Mouse (Mus musculus): ENCODE results near the gene Arl8b. TPM values are rescaled to one million over a fixed set of nuclear protein-coding genes. Genes with fewer than 3 reads are reported as not detected.
A peak's percentile ranks its signal among the peaks of the same experiment; 100 is the strongest.

The Arl8b gene
- total RNA-seq, 2 experiments from 2014 or later = 67.0 to 201 TPM

- ATAC-seq (ENCODE audit: poor library complexity, severe bottlenecking) = peak; percentile 8
These were observed 434 bp downstream of the Arl8b start for GRCm38 (mm10) chr6:108783184-108783881.

DNA sequence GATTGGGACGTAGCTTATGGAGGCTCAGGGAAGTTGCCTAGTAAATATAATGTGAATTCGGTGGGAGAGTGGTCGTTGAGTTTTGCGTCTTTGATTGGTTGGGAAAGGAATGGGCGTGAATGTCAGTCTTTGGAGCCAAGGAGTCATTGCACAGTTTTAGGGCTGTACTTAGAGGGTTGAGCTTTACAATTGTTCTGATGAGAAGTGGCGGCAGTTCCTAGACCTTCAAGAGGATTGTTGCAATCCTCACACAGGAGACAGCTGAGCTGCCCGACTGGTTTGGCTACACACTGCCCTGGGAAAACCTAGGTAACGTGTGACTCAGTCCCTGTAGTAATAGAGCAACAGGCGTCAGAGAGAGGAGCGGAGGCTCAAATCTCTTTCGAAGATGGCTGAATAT, 1.2 kb downstream of the Arl8b start:
- no peak for ATAC-seq (ENCODE audit: poor library complexity, severe bottlenecking)

DNA sequence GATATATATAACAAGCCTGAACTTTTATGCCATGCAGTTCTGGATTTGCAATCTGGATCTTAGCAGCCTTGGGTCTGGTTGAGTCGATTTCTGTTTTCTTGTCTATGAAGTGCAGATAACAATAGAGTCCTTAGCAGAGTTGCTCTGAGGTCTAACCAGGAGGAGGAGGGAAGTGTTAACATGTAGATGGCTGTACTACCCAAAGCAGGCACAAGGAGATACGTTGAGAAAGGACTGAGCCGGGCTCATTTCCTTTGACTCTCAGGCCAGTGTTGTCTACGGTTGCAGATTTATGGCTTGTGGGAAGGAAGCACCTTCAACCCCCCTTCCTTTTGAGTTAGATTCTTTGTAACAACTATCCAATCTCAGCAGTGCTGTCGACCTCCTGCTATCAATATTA, 1.9 kb downstream of the Arl8b start:
- ATAC-seq (ENCODE audit: poor library complexity, severe bottlenecking) = peak; percentile 34

- no peak for ATAC-seq (ENCODE audit: poor library complexity, severe bottlenecking)
These were observed 2.7 kb downstream of the Arl8b start for GRCm38 (mm10) chr6:108785551-108785950.

DNA sequence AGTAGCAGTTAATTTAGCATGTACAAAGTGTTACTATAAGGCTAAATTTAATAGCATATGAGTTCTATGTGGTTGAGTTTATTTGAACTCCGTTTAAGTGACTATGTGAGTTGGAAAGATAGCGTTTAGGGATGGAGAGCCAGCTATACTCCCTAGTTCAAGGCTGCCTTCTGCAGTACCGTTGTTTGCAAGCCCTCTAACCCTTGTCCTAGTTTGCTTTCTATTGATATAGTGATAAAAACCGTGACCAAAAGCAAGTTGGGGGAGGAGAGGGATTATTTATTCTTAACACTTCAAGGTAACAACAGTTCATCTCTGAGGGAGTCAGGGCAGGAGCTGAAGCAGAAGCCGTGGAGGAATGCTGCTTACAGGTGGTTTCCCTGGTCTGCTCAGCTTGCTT, 8.6 kb downstream of the Arl8b start:
- ATAC-seq (ENCODE audit: poor library complexity, severe bottlenecking) = no peak

DNA sequence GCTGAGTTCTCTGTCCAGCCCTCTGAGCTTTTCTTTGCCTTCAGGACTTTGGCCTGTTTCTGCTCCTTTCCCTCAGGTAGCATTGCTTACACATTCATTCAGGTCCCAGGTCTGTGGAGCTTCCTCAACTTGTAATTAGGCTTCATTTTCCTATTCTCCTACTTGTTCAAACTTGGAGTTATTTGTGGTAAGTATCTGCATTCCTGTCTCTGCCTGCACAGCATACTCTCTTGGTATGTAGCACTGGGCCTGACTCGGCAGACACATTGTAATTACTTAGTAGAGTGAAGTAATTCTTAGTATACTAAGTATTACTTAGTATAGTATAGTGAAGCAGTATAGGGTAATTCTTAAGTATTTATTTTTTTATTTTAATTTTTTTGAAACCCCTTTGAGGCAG, 13.0 kb downstream of the Arl8b start:
- no peak for ATAC-seq (ENCODE audit: poor library complexity, severe bottlenecking)

GRCm38 (mm10) chr6:108796706-108797105, 13.8 kb downstream of the Arl8b start:
- no peak for ATAC-seq (ENCODE audit: poor library complexity, severe bottlenecking)

GRCm38 (mm10) chr6:108805194-108805593, 22.3 kb downstream of the Arl8b start:
- no peak for ATAC-seq (ENCODE audit: poor library complexity, severe bottlenecking)

DNA sequence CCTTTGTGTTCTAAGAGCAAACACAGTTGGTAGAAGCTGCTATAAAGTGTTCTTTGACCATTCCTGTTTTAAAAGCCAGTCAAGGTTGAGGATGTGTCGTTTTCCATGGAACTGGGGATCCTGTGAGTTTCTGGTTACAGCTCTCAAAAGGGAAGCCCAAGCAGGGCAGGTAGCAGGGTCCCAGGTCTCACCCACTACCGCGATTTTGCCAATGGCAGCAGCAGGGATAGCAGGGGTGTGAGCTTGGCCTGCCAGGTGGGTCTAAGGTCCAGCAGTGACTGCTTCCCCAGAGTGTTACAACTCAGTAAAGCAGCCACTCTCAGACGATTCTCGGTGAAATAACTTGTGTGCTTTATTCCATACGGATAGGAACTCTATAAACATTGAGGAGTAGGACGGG, 23.0 kb downstream of the Arl8b start:
- ATAC-seq (ENCODE audit: poor library complexity, severe bottlenecking) = no peak

DNA sequence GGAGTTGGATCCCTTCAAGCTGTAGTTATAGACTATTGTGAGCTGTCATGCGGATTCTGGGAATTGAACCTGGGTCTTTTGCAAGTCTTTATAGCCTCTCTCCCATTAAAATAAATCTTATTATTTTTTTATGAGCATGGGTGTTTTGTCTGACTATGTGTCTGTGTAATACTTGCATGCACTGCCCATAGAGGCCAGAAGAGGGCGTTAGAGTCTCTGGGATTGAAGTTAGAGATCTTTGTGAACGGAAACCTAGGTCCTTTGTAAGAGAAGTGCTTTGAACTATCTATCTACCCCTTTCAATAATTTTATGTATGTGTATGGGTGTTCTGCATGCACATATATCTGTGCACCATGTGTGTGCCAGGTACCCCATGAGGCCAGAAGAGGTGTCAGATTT, 24.5 kb downstream of the Arl8b start:
- ATAC-seq (ENCODE audit: poor library complexity, severe bottlenecking) = no peak; the same call in 1 of the 2 replicates

GRCm38 (mm10) chr6:108808786-108809185, 25.9 kb downstream of the Arl8b start:
- ATAC-seq (ENCODE audit: poor library complexity, severe bottlenecking) = peak; percentile 67

DNA sequence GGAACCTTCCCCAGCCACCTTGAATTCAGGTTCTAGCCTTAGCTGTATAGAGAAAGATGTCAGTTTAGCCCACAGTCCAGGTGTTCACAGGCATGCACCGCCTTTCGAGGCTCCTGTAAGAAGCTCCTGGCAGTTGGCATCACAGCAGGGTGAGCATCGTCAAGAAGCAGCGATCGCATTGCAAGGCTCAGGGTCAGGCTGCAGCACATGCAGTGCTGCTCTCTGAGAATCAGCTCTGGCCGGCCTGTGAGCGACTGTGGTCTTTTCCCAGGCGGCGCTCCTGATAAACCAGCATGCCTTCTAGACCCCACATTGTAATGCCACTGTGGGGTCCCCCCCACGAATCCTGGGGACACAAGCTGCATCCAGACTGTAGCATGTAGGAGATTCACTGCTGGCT, 27.3 kb downstream of the Arl8b start:
- no peak for ATAC-seq (ENCODE audit: poor library complexity, severe bottlenecking)

- no peak for ATAC-seq (ENCODE audit: poor library complexity, severe bottlenecking)
These were observed 29.2 kb downstream of the Arl8b start for GRCm38 (mm10) chr6:108812134-108812533.

- no peak for ATAC-seq (ENCODE audit: poor library complexity, severe bottlenecking)
These were observed 34.6 kb downstream of the Arl8b start for GRCm38 (mm10) chr6:108817510-108817909.

- peak; percentile 8; the same call in 1 of the 2 replicates for ATAC-seq (ENCODE audit: poor library complexity, severe bottlenecking)
These were observed 42.1 kb downstream of the Arl8b start for GRCm38 (mm10) chr6:108824816-108825545.

GRCm38 (mm10) chr6:108826070-108826469, 43.2 kb downstream of the Arl8b start:
- ATAC-seq (ENCODE audit: poor library complexity, severe bottlenecking) = no peak

DNA sequence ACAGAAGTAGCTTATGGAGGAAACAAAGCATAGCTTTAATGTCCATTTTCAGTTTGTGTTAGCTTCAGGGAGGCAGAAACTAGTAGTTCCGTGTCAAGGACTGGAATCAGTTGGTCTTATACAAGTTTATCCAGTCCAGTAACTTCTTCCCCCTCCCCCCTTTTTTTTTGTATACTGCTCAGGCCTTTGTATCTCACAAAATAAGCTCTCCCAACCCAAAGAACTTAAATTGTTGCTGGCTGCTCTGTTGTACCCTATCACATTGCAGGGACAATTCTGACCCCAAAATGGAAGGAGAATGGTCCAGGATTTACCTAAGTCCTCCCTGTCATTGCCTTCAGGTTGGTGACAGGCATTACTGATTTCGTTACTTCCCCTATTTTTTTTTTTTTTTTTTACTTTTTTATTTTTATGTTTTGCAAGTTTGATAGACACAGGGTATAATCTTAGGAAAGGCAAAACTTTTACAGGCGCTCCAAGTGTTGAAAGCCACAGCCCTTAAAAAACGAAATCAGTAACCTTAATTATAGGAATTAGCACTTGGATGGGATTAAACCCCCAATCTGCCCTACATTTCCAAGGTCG, 44.5 kb downstream of the Arl8b start:
- ATAC-seq (ENCODE audit: poor library complexity, severe bottlenecking) = no peak

GRCm38 (mm10) chr6:108828234-108828868, 45.5 kb downstream of the Arl8b start, which contains the start of gene Edem1:
Gene Edem1 (plus strand): TSS chr6:108828641.
- ATAC-seq (ENCODE audit: poor library complexity, severe bottlenecking) = peak; percentile 72

DNA sequence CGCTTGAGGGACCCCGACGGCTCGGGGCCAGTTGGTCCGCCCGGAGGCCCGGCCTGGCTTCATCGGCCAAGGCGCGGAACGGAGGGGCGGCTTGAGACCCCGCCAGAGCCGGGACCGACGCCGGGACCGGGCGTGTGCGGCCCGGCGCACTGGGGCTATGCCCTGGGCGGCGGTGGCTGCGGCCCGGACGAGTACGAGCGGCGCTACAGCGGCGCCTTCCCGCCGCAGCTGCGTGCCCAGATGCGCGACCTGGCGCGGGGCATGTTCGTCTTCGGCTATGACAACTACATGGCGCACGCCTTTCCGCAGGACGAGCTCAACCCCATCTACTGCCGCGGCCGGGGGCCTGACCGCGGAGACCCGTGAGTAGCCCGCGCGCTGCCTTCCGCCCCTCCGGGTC, 46.0 kb downstream of the Arl8b start:
- ATAC-seq (ENCODE audit: poor library complexity, severe bottlenecking) = peak; percentile 1

GRCm38 (mm10) chr6:108829386-108830370, 46.8 kb downstream of the Arl8b start:
- ATAC-seq (ENCODE audit: poor library complexity, severe bottlenecking) = peak; percentile 35

Data from megakaryocyte, adult 5-6 weeks (primary cell).